Mouse (Mus musculus): Measurements from ENCODE around the gene Thpo. TPM values are rescaled to one million over a fixed set of nuclear protein-coding genes. Genes with fewer than 3 reads are reported as not detected.

Thpo gene
- polyA plus RNA-seq, 1 experiment from 2014 or later, result 1.5 TPM

DNA sequence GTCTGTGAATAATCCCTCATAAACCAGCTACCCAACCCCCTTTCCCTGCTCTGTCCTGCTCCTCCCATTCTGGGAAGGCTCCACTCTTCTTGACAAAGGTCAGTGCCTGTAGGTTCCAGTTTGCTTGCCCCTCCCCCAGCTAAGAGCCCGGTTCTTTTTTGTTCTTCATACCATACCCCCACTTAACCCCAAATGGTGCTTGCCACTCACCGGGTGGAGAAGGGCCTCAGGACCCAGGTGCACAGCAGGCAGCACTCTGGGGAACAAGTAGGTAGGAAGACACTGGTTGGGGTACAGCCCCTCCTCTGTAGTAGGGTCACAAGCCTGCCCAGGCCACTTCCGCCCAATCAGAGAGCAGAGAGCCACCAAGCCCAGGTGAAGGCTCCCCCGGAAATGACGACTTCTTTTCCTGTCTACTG, 4.0 kb downstream of the Thpo start:
- Histone ChIP-seq H3K4me2 (ENCODE audit: low read length) (no peak overlapping the region), H3K4me1 (replicated peaks; ENCODE audit: control insufficient read depth, insufficient read depth, low read length) (peaks cover 15% of the 10 kb centered on the region), H3K36me3 (ENCODE audit: control insufficient read depth, insufficient read depth) (no peaks in the 10 kb centered on the region), H3K9ac (replicated peaks; ENCODE audit: low read depth, low read length) (no peak overlapping the region), H3K27me3 (replicated peaks; ENCODE audit: control insufficient read depth, insufficient read depth, low read length) (peaks cover 15% of the 10 kb centered on the region), H3K4me3 (replicated peaks; ENCODE audit: low read length) (no peak overlapping the region), H3K27ac (ENCODE audit: low read length) (no peak overlapping the region), H3K9me3 (ENCODE audit: control insufficient read depth, low read length) (no peaks in the 10 kb centered on the region)
- WGBS, result 44% methylated on average over 5 of the region's 5 CpGs
- ATAC-seq, result no peak

DNA sequence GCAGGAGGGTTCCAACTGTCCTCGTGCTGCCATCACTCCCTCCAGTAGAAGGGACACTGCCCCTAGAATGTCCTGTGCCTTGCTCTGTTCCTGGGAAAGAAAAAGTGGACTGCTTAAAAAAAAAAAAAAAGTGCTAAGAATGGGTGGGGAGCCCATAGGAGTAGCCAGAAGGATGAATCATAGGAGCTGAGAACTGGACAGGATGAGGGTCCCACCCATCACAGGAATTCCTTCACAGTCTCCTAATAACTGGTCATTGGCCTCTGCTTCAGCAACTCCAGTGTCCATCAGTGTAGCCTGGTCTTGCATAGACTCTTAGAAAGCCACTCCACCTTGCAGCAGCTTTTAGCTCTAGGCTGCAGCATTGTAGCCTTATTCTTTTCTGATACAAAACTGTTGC, 7.9 kb downstream of the Thpo start:
- H3K27ac ChIP-seq (ENCODE audit: low read length), result no peak overlapping the region
- no peaks in the 10 kb centered on the region for H3K4me1 ChIP-seq (replicated peaks; ENCODE audit: control insufficient read depth, insufficient read depth, low read length)
- 63% methylated on average over 1 of the region's 1 CpGs for WGBS
- no peak overlapping the region for H3K4me2 ChIP-seq (ENCODE audit: low read length)
- no peak overlapping the region for H3K4me3 ChIP-seq (replicated peaks; ENCODE audit: low read length)
- H3K27me3 ChIP-seq (replicated peaks; ENCODE audit: control insufficient read depth, insufficient read depth, low read length), result no peaks in the 10 kb centered on the region
- 0 out of 2 replicates have a peak, but pooled peaks cover 7% of the 10 kb centered on the region for H3K36me3 ChIP-seq (ENCODE audit: control insufficient read depth, insufficient read depth)
- H3K9me3 ChIP-seq (ENCODE audit: control insufficient read depth, low read length), result no peaks in the 10 kb centered on the region
- no peak overlapping the region for H3K9ac ChIP-seq (replicated peaks; ENCODE audit: low read depth, low read length)
- ATAC-seq, result no peak

DNA sequence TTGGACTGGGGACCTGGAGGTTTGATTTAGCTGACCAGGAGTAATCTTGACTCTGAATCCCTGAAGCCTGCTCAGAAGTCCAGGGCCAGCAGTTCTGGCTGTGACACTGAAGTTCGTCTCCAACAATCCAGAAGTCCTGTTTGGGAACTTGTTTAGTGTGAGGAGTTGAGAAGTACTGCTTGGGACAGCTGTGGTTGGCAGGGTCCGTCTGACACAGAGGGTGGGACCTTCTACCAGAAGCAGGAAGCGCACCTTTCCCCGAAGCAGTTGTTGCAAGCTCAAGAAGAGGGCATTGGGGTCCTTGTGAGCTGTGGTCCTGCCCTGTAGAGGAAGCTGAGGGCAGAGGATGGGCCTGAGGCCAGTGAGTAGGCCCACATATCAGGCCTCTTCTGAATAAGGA, 8.6 kb downstream of the Thpo start:
- Histone ChIP-seq H3K4me1 (replicated peaks; ENCODE audit: control insufficient read depth, insufficient read depth, low read length) (no peaks in the 10 kb centered on the region), H3K27me3 (replicated peaks; ENCODE audit: control insufficient read depth, insufficient read depth, low read length) (no peaks in the 10 kb centered on the region), H3K9ac (replicated peaks; ENCODE audit: low read depth, low read length) (no peak overlapping the region), H3K4me3 (replicated peaks; ENCODE audit: low read length) (no peak overlapping the region), H3K36me3 (ENCODE audit: control insufficient read depth, insufficient read depth) (0 out of 2 replicates have a peak, but pooled peaks cover 7% of the 10 kb centered on the region), H3K4me2 (ENCODE audit: low read length) (no peak overlapping the region), H3K9me3 (ENCODE audit: control insufficient read depth, low read length) (no peaks in the 10 kb centered on the region), H3K27ac (ENCODE audit: low read length) (no peak overlapping the region)
- ATAC-seq, result no peak
- WGBS, result 78% methylated on average over 4 of the region's 4 CpGs

DNA sequence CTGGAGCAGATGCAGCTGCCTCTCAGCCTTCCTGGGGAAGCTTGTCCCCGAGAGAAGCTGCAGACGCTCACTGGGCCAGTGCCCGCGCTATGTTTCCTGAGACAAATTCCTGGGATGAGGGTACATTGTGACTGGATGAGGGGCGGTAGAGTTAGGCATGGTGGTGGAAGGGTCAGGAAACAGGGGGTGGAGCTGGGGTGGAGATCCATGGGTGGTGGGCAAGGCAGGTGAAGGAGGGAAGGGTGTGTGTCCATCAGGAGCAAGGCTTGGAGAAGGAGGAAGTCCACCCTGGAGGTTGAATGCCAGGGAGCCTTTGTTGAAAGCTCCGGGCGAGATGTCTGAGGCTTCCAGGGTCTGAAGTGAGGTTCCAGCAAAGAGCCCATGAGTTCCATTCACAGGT, 9.0 kb downstream of the Thpo start:
- H3K4me2 ChIP-seq (ENCODE audit: low read length), result no peak overlapping the region
- H3K27ac ChIP-seq (ENCODE audit: low read length), result no peak overlapping the region
- H3K27me3 ChIP-seq (replicated peaks; ENCODE audit: control insufficient read depth, insufficient read depth, low read length), result no peaks in the 10 kb centered on the region
- H3K36me3 ChIP-seq (ENCODE audit: control insufficient read depth, insufficient read depth), result 0 out of 2 replicates have a peak, but pooled peaks cover 7% of the 10 kb centered on the region
- no peak for ATAC-seq
- no peak overlapping the region for H3K9ac ChIP-seq (replicated peaks; ENCODE audit: low read depth, low read length)
- no peaks in the 10 kb centered on the region for H3K4me1 ChIP-seq (replicated peaks; ENCODE audit: control insufficient read depth, insufficient read depth, low read length)
- whole genome bisulfite sequencing, result 85% methylated on average over 7 of the region's 7 CpGs
- no peak overlapping the region for H3K4me3 ChIP-seq (replicated peaks; ENCODE audit: low read length)
- H3K9me3 ChIP-seq (ENCODE audit: control insufficient read depth, low read length), result no peaks in the 10 kb centered on the region

DNA sequence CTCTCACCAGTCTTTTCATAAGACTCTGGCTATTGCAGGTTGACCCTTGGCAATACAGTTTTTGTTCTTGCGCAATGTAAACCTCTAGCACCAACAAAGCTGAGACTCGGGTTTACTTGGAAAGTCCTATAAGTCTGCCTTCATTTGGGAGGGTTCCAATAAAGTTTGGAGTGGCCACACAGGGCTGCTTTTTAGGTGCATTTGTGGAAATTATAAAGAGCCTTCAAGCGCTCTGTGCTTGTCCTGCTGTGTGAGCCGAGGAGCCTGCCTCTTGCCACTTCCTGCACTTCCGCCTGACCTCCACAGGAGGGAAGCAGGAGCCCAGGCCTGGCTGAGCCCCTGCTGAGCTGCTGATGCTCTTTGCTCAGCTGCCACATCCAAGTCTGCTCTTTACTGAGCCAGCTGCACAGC, 10.0 kb downstream of the Thpo start:
- H3K27me3 ChIP-seq (replicated peaks; ENCODE audit: control insufficient read depth, insufficient read depth, low read length), result no peaks in the 10 kb centered on the region
- H3K27ac ChIP-seq (ENCODE audit: low read length), result no peak overlapping the region
- no peak overlapping the region for H3K9ac ChIP-seq (replicated peaks; ENCODE audit: low read depth, low read length)
- peak; percentile 68; the same call in 1 of the 2 replicates for ATAC-seq
- 0 out of 2 replicates have a peak, but pooled peaks cover 7% of the 10 kb centered on the region for H3K36me3 ChIP-seq (ENCODE audit: control insufficient read depth, insufficient read depth)
- H3K4me2 ChIP-seq (ENCODE audit: low read length), result no peak overlapping the region
- no peaks in the 10 kb centered on the region for H3K4me1 ChIP-seq (replicated peaks; ENCODE audit: control insufficient read depth, insufficient read depth, low read length)
- H3K4me3 ChIP-seq (replicated peaks; ENCODE audit: low read length), result no peak overlapping the region
- H3K9me3 ChIP-seq (ENCODE audit: control insufficient read depth, low read length), result no peaks in the 10 kb centered on the region
- WGBS, result 32% methylated on average over 5 of the region's 5 CpGs

DNA sequence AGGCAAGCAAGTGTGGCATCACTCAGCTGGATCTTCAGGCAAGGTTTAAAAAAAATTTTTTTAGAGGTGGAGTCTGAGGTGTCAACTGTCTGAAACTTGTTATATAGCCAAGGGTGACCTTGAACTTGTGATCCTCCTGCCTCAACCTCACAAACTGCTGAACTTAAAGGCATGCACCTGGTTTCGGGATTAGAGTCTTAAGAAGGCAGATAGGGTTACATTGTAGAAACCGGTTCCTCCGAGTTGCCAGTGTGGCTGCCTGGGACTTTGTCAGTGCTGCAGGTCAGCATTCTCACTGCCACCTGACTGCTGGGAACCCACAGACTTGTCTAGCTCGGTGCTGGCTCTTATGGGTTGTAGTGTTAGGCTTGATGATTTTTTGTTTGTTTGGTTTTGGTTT, 11.1 kb downstream of the Thpo start:
- Histone ChIP-seq H3K27me3 (replicated peaks; ENCODE audit: control insufficient read depth, insufficient read depth, low read length) (no peaks in the 10 kb centered on the region), H3K4me3 (replicated peaks; ENCODE audit: low read length) (no peak overlapping the region), H3K4me1 (replicated peaks; ENCODE audit: control insufficient read depth, insufficient read depth, low read length) (peaks cover 7% of the 10 kb centered on the region), H3K9me3 (ENCODE audit: control insufficient read depth, low read length) (no peaks in the 10 kb centered on the region), H3K36me3 (ENCODE audit: control insufficient read depth, insufficient read depth) (0 out of 2 replicates have a peak, but pooled peaks cover 7% of the 10 kb centered on the region), H3K9ac (replicated peaks; ENCODE audit: low read depth, low read length) (no peak overlapping the region), H3K4me2 (ENCODE audit: low read length) (no peak overlapping the region), H3K27ac (ENCODE audit: low read length) (no peak overlapping the region)
- 64% methylated on average over 4 of the region's 4 CpGs for WGBS
- no peak for ATAC-seq

DNA sequence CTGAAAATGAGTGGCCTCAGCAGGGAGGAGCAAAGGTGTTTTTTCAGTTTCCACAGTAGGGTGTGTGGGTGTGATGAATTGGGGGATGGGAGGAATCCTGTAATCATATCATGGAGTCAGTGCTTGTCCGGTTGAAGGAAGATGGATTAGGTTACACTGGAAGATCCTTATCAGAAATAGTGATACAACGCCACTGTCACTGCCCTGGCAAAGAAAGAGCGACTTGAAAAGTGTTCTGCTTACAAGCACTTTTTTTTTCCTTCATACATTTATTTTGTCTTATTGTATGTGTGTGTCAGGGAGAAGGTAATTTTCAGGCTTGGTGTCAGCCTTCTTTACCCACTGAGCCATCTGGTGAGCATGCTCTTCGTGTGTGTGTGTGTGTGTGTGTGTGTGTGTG, 11.6 kb downstream of the Thpo start:
- Histone ChIP-seq H3K9ac (replicated peaks; ENCODE audit: low read depth, low read length) (no peak overlapping the region), H3K4me3 (replicated peaks; ENCODE audit: low read length) (no peak overlapping the region), H3K4me2 (ENCODE audit: low read length) (no peak overlapping the region), H3K36me3 (ENCODE audit: control insufficient read depth, insufficient read depth) (0 out of 2 replicates have a peak, but pooled peaks cover 7% of the 10 kb centered on the region), H3K9me3 (ENCODE audit: control insufficient read depth, low read length) (no peaks in the 10 kb centered on the region), H3K4me1 (replicated peaks; ENCODE audit: control insufficient read depth, insufficient read depth, low read length) (peaks cover 9% of the 10 kb centered on the region), H3K27me3 (replicated peaks; ENCODE audit: control insufficient read depth, insufficient read depth, low read length) (no peaks in the 10 kb centered on the region), H3K27ac (ENCODE audit: low read length) (no peak overlapping the region)
- WGBS, result 89% methylated on average over 4 of the region's 4 CpGs
- ATAC-seq, result no peak

DNA sequence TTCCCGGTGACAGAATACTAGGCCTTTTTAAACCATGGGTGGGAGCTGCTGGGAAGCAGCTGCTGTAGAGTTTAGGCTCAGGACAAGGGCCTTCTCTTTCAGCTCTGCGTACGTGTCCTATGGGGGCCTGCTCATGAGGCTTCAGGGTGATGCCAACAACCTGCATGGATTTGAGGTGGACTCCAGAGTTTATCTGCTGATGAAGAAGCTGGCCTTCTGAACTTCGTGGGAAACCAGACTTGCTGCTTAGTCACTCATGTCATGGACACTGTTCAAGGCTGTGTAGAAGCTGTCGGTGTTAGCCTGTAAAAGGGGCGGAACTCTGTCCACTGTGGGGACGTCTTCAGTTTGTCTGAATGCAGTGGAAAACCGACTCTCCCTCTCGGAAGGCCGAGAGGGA, 12.5 kb downstream of the Thpo start:
- no peaks in the 10 kb centered on the region for H3K27me3 ChIP-seq (replicated peaks; ENCODE audit: control insufficient read depth, insufficient read depth, low read length)
- ATAC-seq, result no peak
- H3K4me3 ChIP-seq (replicated peaks; ENCODE audit: low read length), result no peak overlapping the region
- H3K27ac ChIP-seq (ENCODE audit: low read length), result no peak overlapping the region
- 0 out of 2 replicates have a peak, but pooled peaks cover 7% of the 10 kb centered on the region for H3K36me3 ChIP-seq (ENCODE audit: control insufficient read depth, insufficient read depth)
- no peak overlapping the region for H3K9ac ChIP-seq (replicated peaks; ENCODE audit: low read depth, low read length)
- peaks cover 11% of the 10 kb centered on the region for H3K4me1 ChIP-seq (replicated peaks; ENCODE audit: control insufficient read depth, insufficient read depth, low read length)
- H3K9me3 ChIP-seq (ENCODE audit: control insufficient read depth, low read length), result no peaks in the 10 kb centered on the region
- H3K4me2 ChIP-seq (ENCODE audit: low read length), result no peak overlapping the region
- WGBS, result 87% methylated on average over 10 of the region's 10 CpGs

DNA sequence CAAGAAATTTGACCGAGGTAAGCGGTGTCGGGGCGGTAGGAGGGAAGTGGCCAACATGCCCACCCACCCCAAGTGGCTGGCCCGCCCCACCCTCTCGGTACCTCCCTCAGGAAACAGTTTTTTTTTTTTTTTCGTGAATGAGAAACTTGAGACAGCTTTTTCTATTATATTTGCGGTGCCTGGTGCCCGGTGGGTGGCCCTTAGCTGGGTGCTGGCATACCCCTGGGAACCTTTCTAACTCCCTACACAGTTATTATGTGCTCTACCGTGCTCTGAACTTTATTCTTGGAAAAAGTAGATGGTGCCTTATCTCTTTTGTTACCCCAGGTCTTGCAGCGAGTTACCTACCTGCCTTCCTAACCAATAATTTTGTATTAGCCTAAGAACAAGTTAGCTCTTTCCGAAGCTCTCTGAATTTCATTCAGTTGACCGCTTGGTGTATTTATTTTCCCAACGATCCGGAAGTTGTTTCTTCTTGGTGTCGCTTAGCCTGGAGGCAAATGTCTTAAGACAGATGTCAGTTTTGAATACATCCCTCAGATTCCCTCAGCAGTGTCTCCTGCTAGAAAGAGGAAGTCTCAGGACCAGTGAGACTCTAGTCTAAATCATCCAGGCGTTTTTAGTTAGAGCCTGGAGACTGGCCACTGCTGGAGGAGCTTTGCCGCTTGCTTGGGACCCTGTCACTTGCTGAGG, 16.2 kb downstream of the Thpo start:
- Histone ChIP-seq H3K36me3 (ENCODE audit: control insufficient read depth, insufficient read depth) (0 out of 2 replicates have a peak, but pooled peaks cover 7% of the 10 kb centered on the region), H3K9ac (replicated peaks; ENCODE audit: low read depth, low read length) (peak overlapping the region; percentile 71), H3K9me3 (ENCODE audit: control insufficient read depth, low read length) (no peaks in the 10 kb centered on the region), H3K27ac (ENCODE audit: low read length) (peak overlapping the region; percentile 62), H3K4me3 (replicated peaks; ENCODE audit: low read length) (peak overlapping the region; percentile 53), H3K4me2 (ENCODE audit: low read length) (peak overlapping the region; percentile 92), H3K4me1 (replicated peaks; ENCODE audit: control insufficient read depth, insufficient read depth, low read length) (peaks cover 36% of the 10 kb centered on the region), H3K27me3 (replicated peaks; ENCODE audit: control insufficient read depth, insufficient read depth, low read length) (no peaks in the 10 kb centered on the region)
- 5% methylated on average over 18 of the region's 18 CpGs for WGBS
- no peak for ATAC-seq
